15 mouse cellular contexts compared by ENCODE assay signal in genomic region chr3:103126138-103126537, GRCm38 (mm10). TPM values are rescaled to one million over a fixed set of nuclear protein-coding genes. Genes with fewer than 3 reads are reported as not detected.
"Had no signal": no experiment of that assay in that cellular context is flagged by ENCODE, and none has a peak within 500 bp of the region (broad histone marks: within the 10 kb centered on the region; RNA-seq: fewer than 3 reads in every experiment).

No protein-coding gene starts in this region.

- H3K9me3 ChIP-seq: kidney, embryonic 15.5 days; limb, embryonic 15.5 days; midbrain, embryonic 12.5 days had no signal

- H3K4me2 ChIP-seq: kidney, embryonic 15.5 days; limb, embryonic 15.5 days; midbrain, embryonic 12.5 days had no signal

- H3K9ac ChIP-seq: kidney, embryonic 15.5 days; limb, embryonic 15.5 days; midbrain, embryonic 12.5 days had no signal

- H3K36me3 ChIP-seq: kidney, embryonic 15.5 days; limb, embryonic 15.5 days; midbrain, embryonic 12.5 days had no signal

- H3K27ac ChIP-seq: kidney, embryonic 15.5 days; limb, embryonic 15.5 days; midbrain, embryonic 12.5 days had no signal

- DNase-seq: kidney, postnatal 36 days; layer of hippocampus, adult 9-11 months; layer of hippocampus, postnatal 36 days; lung, adult 18-20 months; right cerebral cortex, postnatal 14 days; thymus, postnatal 4 days had no signal

- H3K27me3 ChIP-seq: kidney, embryonic 15.5 days; limb, embryonic 15.5 days; midbrain, embryonic 12.5 days had no signal

- H3K4me3 ChIP-seq: kidney, embryonic 15.5 days; limb, embryonic 15.5 days; midbrain, embryonic 12.5 days had no signal

RNA-seq across cellular contexts. Expression of gene Ampd1, which starts 52.3 kb away (rescaled TPM):
- total RNA-seq: layer of hippocampus, adult 18-20 months; layer of hippocampus, postnatal 36 days; left cerebral cortex, postnatal 25 days; megakaryocyte-erythroid progenitor cell, adult 5-6 weeks; midbrain, postnatal 0 days had no signal
- polyA plus RNA-seq: limb, embryonic 11.5 days; midbrain, postnatal 0 days; small intestine, adult 2 months had no signal
